Mouse (Mus musculus): ENCODE data around the gene Washc1.
"Not testable (repeated sequence)": the region's sequence is repeated elsewhere in the genome, so short reads cannot be mapped to it uniquely, and the experiment has no call there.

Gene Washc1

GRCm38 (mm10) chr17:66111402-66111959 lies at the start of gene Washc1:
Gene Washc1, plus strand, starts transcription at chr17:66111545.
- DNase-seq (ENCODE audit: low spot score in 2 of 2): peak; percentile 86 to 87

- no peak for DNase-seq (ENCODE audit: low spot score in 2 of 2)
These were observed 46.2 kb upstream of the Washc1 start for GRCm38 (mm10) chr17:66065115-66065514.

- not testable (repeated sequence) for DNase-seq (ENCODE audit: low spot score in 2 of 2)
These were observed 42.3 kb upstream of the Washc1 start for GRCm38 (mm10) chr17:66069036-66069435.

GRCm38 (mm10) chr17:66073971-66074370 lies 37.4 kb upstream of the Washc1 start:
- DNase-seq (ENCODE audit: low spot score in 2 of 2): no peak

GRCm38 (mm10) chr17:66075827-66076173 lies 35.5 kb upstream of the Washc1 start:
- DNase-seq (ENCODE audit: low spot score in 2 of 2): peak in 1 of 2 experiments; percentile 25

GRCm38 (mm10) chr17:66076174-66076927 lies 35.0 kb upstream of the Washc1 start:
- DNase-seq (ENCODE audit: low spot score in 2 of 2): peak; percentile 50

GRCm38 (mm10) chr17:66076934-66077333 lies 34.4 kb upstream of the Washc1 start, which contains the start of gene Ankrd12:
Gene Ankrd12, minus strand, starts transcription at chr17:66077089.
- peak; percentile 95 to 96 for DNase-seq (ENCODE audit: low spot score in 2 of 2)

GRCm38 (mm10) chr17:66077437-66077850 lies 33.9 kb upstream of the Washc1 start:
- no peak for DNase-seq (ENCODE audit: low spot score in 2 of 2)

- DNase-seq (ENCODE audit: low spot score in 2 of 2): no peak
These were observed 26.9 kb upstream of the Washc1 start for GRCm38 (mm10) chr17:66084486-66084885.

- no peak for DNase-seq (ENCODE audit: low spot score in 2 of 2)
These were observed 26.3 kb upstream of the Washc1 start for GRCm38 (mm10) chr17:66085038-66085437.

GRCm38 (mm10) chr17:66090251-66090650 lies 21.1 kb upstream of the Washc1 start:
- DNase-seq (ENCODE audit: low spot score in 2 of 2): no peak

GRCm38 (mm10) chr17:66091392-66091791 lies 20.0 kb upstream of the Washc1 start:
- DNase-seq (ENCODE audit: low spot score in 2 of 2): no peak

GRCm38 (mm10) chr17:66092065-66092464 lies 19.3 kb upstream of the Washc1 start:
- DNase-seq (ENCODE audit: low spot score in 2 of 2): no peak

- DNase-seq (ENCODE audit: low spot score in 2 of 2): no peak
These were observed 18.7 kb upstream of the Washc1 start for GRCm38 (mm10) chr17:66092664-66093063.

- DNase-seq (ENCODE audit: low spot score in 2 of 2): no peak
These were observed 10.6 kb upstream of the Washc1 start for GRCm38 (mm10) chr17:66100566-66101379.

GRCm38 (mm10) chr17:66101380-66102330 lies 9.7 kb upstream of the Washc1 start, which contains the start of gene Ndufv2:
Gene Ndufv2, minus strand, starts transcription at chr17:66101559.
- peak; percentile 85 to 93 for DNase-seq (ENCODE audit: low spot score in 2 of 2)

- no peak for DNase-seq (ENCODE audit: low spot score in 2 of 2)
These were observed 7.3 kb upstream of the Washc1 start for GRCm38 (mm10) chr17:66104076-66104475.

GRCm38 (mm10) chr17:66106601-66107267 lies 4.6 kb upstream of the Washc1 start:
- peak; percentile 57 to 65 for DNase-seq (ENCODE audit: low spot score in 2 of 2)

GRCm38 (mm10) chr17:66107466-66107865 lies 3.9 kb upstream of the Washc1 start:
- DNase-seq (ENCODE audit: low spot score in 2 of 2): no peak

- no peak for DNase-seq (ENCODE audit: low spot score in 2 of 2)
These were observed 3.1 kb upstream of the Washc1 start for GRCm38 (mm10) chr17:66108198-66108597.

- DNase-seq (ENCODE audit: low spot score in 2 of 2): peak in 1 of 2 experiments; percentile 28
These were observed 599 bp upstream of the Washc1 start for GRCm38 (mm10) chr17:66110746-66111145.
